Mouse (Mus musculus) heart, embryonic 12.5 days (tissue): ENCODE data around the gene Tank. TPM values are rescaled to one million over a fixed set of nuclear protein-coding genes. Genes with fewer than 3 reads are reported as not detected.

ENCODE experiments used
- polyA plus RNA-seq: library from polyadenylated mRNA; unstranded; fragments of >200 nt; fragmentation: Nextera tagmentation; extraction: Ambion mirVana; gene quantifications from 2 replicates; pipeline ENCODE4 v1.2.1, GENCODE M21; 2016

Tank gene
- polyA plus RNA-seq, 1 experiment from 2014 or later, result 25.0 TPM

Other genes starting within 250 kb of the Tank start
- gene Psmd14, start 133.1 kb downstream of the Tank start, polyA plus RNA-seq, result 140 and 144 TPM in 2 replicates
- gene Tbr1, start 224.3 kb downstream of the Tank start, polyA plus RNA-seq, result not detected in 2 replicates